Mouse (Mus musculus) urinary bladder, adult 2 months (tissue): ENCODE data around the gene Flywch1. TPM values are rescaled to one million over a fixed set of nuclear protein-coding genes. Genes with fewer than 3 reads are reported as not detected.

Experiments used
- DNase-seq: peaks from one replicate; pipeline ENCODE4 v3.0.0; 2022; ENCODE audit warnings: low spot score
- polyA plus RNA-seq: library from polyadenylated mRNA; depleted of rRNA; stranded (reverse); fragments of >200 nt; gene quantifications from 2 replicates; pipeline ENCODE4 v1.2.3, GENCODE M21; 2012; rRNA removed

The Flywch1 gene
- polyA plus RNA-seq, 1 experiment, result 35.0 TPM

DNA sequence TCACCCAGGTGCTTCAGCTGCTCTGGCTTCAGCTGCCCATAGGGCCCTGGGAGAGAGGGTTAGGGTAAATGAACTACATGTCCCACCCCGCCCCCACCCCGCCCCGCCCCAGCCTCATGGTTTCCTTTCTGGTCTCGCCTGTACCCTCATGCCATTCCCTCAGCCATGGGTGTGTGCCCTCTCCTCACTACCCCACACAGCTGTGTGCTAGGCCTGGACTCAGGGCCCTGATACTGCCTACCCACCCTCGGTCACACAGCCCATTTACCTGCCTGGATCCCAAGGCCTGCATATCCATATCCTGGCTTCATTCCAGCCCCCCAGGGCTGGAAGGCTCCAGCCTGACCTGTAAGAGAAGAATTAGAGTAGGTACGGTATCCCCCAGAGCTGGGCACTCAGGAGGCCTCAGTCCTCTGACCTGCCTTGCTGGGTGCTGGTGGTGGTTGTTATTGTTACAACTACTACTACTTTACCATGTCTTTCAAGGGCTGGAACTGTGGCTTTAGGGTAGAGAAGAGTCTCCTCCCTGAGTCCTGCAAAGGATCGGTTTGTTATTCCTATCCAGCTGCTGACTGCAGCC, 65.8 kb downstream of the Flywch1 start:
- no peak for DNase-seq

DNA sequence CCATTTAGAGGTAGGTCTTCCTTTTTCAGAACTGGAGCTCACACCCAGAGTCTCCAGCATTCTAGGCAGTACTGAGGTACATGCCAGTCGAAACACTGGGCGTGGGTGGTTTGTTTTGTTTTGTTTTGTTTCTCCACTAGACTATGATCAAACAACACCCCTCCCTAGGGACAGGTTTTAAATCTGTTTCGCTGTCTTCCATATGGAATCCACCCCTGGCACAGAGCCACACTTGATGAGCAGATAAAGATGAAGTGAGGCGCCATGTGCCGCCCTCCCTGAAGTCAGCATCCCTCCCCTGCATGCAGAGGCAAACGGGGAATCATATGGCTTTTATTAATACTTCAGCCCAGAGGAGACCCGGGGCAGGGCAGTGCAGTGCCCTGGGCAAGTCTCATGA, 66.7 kb downstream of the Flywch1 start:
- DNase-seq, result no peak

DNA sequence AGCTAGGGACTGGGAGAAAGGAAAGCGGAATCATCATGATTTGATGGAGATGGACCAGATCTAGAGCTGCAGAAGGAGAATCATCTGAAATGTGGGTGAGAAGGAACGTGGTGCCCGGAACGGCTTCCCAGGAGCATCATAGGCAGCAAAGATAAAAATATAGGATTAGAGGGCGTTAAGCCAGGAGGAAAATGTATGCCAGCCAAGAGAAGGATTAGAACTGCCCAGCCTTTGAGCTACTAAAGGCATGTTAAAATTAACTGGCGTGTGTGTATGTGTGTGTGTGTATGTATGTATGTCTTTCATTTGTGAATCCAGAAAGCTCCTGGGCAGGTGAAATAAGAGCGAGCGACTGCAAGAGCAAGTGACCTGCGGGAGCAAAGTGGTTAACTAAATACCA, 68.1 kb downstream of the Flywch1 start:
- no peak for DNase-seq

Other genes starting within 250 kb of the Flywch1 start
- gene Zfp213, start 207.4 kb downstream of the Flywch1 start, polyA plus RNA-seq, result 7.6 and 7.8 TPM in 2 replicates
- gene Zfp13, start 172.1 kb downstream of the Flywch1 start, polyA plus RNA-seq, result 9.2 and 11.9 TPM in 2 replicates
- 0.04 TPM in 2 replicates for gene Zscan10, start 170.7 kb downstream of the Flywch1 start, polyA plus RNA-seq
- 0.22 and 0.29 TPM in 2 replicates for gene Mmp25, start 126.3 kb downstream of the Flywch1 start, polyA plus RNA-seq
- gene Bicdl2, start 111.1 kb downstream of the Flywch1 start, polyA plus RNA-seq, result 9.2 and 11.7 TPM in 2 replicates
- gene Hcfc1r1, start 98.0 kb downstream of the Flywch1 start, polyA plus RNA-seq, result 136 and 183 TPM in 2 replicates
- gene Thoc6, start 97.7 kb downstream of the Flywch1 start, polyA plus RNA-seq, result 13.2 and 16.9 TPM in 2 replicates
- gene Tnfrsf12a, start 94.1 kb downstream of the Flywch1 start, polyA plus RNA-seq, result 17.4 and 26.7 TPM in 2 replicates
- gene Cldn6, start 92.4 kb downstream of the Flywch1 start, polyA plus RNA-seq, result 0.04 TPM in 1 of 2 replicates, not detected in the other
- gene Cldn9, start 87.6 kb downstream of the Flywch1 start, polyA plus RNA-seq, result not detected in 2 replicates
- 0.10 and 0.23 TPM in 2 replicates for gene 1520401A03Rik, start 48.8 kb downstream of the Flywch1 start, polyA plus RNA-seq
- 10.4 and 15.3 TPM in 2 replicates for gene Pkmyt1, start 45.3 kb downstream of the Flywch1 start, polyA plus RNA-seq
- 12.8 and 13.0 TPM in 2 replicates for gene Paqr4, start 30.7 kb downstream of the Flywch1 start, polyA plus RNA-seq
- gene Kremen2, start 25.8 kb downstream of the Flywch1 start, polyA plus RNA-seq, result 0.04 and 0.11 TPM in 2 replicates
- 9.0 and 13.2 TPM in 2 replicates for gene Flywch2, start 14.5 kb upstream of the Flywch1 start, polyA plus RNA-seq
- gene Srrm2, start 18.9 kb upstream of the Flywch1 start, polyA plus RNA-seq, result 540 TPM in 2 replicates
- gene Elob, start 57.5 kb upstream of the Flywch1 start, polyA plus RNA-seq, result 466 and 498 TPM in 2 replicates
- gene Prss33, start 64.5 kb upstream of the Flywch1 start, polyA plus RNA-seq, result not detected in 2 replicates
- gene Prss32, start 72.3 kb upstream of the Flywch1 start, polyA plus RNA-seq, result 0.67 and 1.1 TPM in 2 replicates
- gene Prss41, start 72.6 kb upstream of the Flywch1 start, polyA plus RNA-seq, result 0.04 and 0.28 TPM in 2 replicates
- not detected in 2 replicates for gene Prss21, start 96.5 kb upstream of the Flywch1 start, polyA plus RNA-seq
- not detected in 2 replicates for gene Dcpp1, start 109.3 kb upstream of the Flywch1 start, polyA plus RNA-seq
- not detected in 2 replicates for gene Dcpp2, start 109.3 kb upstream of the Flywch1 start, polyA plus RNA-seq
- not detected in 2 replicates for gene Dcpp3, start 145.9 kb upstream of the Flywch1 start, polyA plus RNA-seq
- 0.09 TPM in 1 of 2 replicates, not detected in the other for gene Sbp, start 170.1 kb upstream of the Flywch1 start, polyA plus RNA-seq
- gene Sbpl, start 183.7 kb upstream of the Flywch1 start, polyA plus RNA-seq, result not detected in 2 replicates
- 0.25 and 0.87 TPM in 2 replicates for gene Prss30, start 209.0 kb upstream of the Flywch1 start, polyA plus RNA-seq
- gene Prss22, start 226.5 kb upstream of the Flywch1 start, polyA plus RNA-seq, result 17.2 and 19.3 TPM in 2 replicates